10 mouse cellular contexts compared by ENCODE assay signal in genomic region chr10:111183634-111184270, GRCm38 (mm10). TPM values are rescaled to one million over a fixed set of nuclear protein-coding genes. Genes with fewer than 3 reads are reported as not detected.
DNase-seq lines count a peak whose midpoint lies in the region; ATAC-seq and TF ChIP-seq lines count a peak whose summit lies in the region.
"Had no signal": no experiment of that assay in that cellular context is flagged by ENCODE, and none has a peak within 500 bp of the region (broad histone marks: within the 10 kb centered on the region; RNA-seq: fewer than 3 reads in every experiment).

No protein-coding gene starts in this region.

- no peak overlapping the region for H3K4me3 ChIP-seq in heart, embryonic 11.5 days (ENCODE audit: low read depth, low read length)
- no peak overlapping the region for H3K4me3 ChIP-seq in limb, embryonic 14.5 days (replicated peaks; ENCODE audit: low read length)

- H3K9ac ChIP-seq in heart, embryonic 11.5 days (ENCODE audit: low read depth, low read length) = no peak overlapping the region
- H3K9ac ChIP-seq in limb, embryonic 14.5 days (ENCODE audit: low read depth, low read length, severe bottlenecking) = no peak overlapping the region

- no peaks in the 10 kb centered on the region for H3K27me3 ChIP-seq in heart, embryonic 11.5 days (ENCODE audit: control insufficient read depth, insufficient read depth, low read length)
- H3K27me3 ChIP-seq in limb, embryonic 14.5 days (ENCODE audit: control insufficient read depth, insufficient read depth, low read length) = no peaks in the 10 kb centered on the region

- no peak for DNase-seq in heart, adult 8-10 months (ENCODE audit: low spot score)
- peak; percentile 34 for DNase-seq in right cerebral cortex, postnatal 14 days
- no peak for DNase-seq in right cerebral cortex, postnatal 36 days (ENCODE audit: low spot score in 2 of 2)
- peak; percentile 57 to 79 for DNase-seq in cerebellum, postnatal 25 days
- DNase-seq in limb, embryonic 14.5 days (ENCODE audit: low spot score) = peak; percentile 43
- no peak for DNase-seq in frontal cortex, adult 2 months (ENCODE audit: extremely low spot score in 1 of 2, low spot score in 1 of 2)
- DNase-seq: adrenal gland, postnatal 14 days; thymus, postnatal 36 days had no signal

- H3K27ac ChIP-seq in heart, embryonic 11.5 days (ENCODE audit: low read depth, low read length) = peak overlapping the region; percentile 62
- no peak overlapping the region for H3K27ac ChIP-seq in limb, embryonic 14.5 days (replicated peaks; ENCODE audit: low read depth, low read length)

- peak overlapping the region; percentile 37 for H3K4me2 ChIP-seq in heart, embryonic 11.5 days
- no peak overlapping the region for H3K4me2 ChIP-seq in limb, embryonic 14.5 days (replicated peaks; ENCODE audit: low read depth, low read length, severe bottlenecking)

- no peaks in the 10 kb centered on the region for H3K9me3 ChIP-seq in heart, embryonic 11.5 days (replicated peaks; ENCODE audit: control insufficient read depth, low read length)
- no peaks in the 10 kb centered on the region for H3K9me3 ChIP-seq in limb, embryonic 14.5 days (ENCODE audit: control insufficient read depth, low read length)

- WGBS in heart, embryonic 11.5 days (ENCODE audit: insufficient replicate concordance) = 49% methylated on average over 7 of the region's 7 CpGs
- 75% methylated on average over 7 of the region's 7 CpGs for WGBS in limb, embryonic 14.5 days

- no peak for TF ChIP-seq POLR2A in limb, embryonic 14.5 days (IDR thresholded peaks at IDR 0.05; ENCODE audit: borderline replicate concordance, extremely low read depth, insufficient read depth, insufficient read length)

- peaks cover 41% of the 10 kb centered on the region for H3K4me1 ChIP-seq in heart, embryonic 11.5 days (ENCODE audit: control insufficient read depth, insufficient read depth, low read length)
- peaks cover 9% of the 10 kb centered on the region; the same call in 1 of the 2 replicates for H3K4me1 ChIP-seq in limb, embryonic 14.5 days (ENCODE audit: control insufficient read depth, insufficient read depth, low read length)

- ATAC-seq in heart, embryonic 11.5 days (replicated peaks; ENCODE audit: insufficient number of reproducible peaks, low FRiP score, low TSS enrichment) = 0 out of 2 replicates have a peak, but pooled peaks have one; percentile 19
- no peak for ATAC-seq in limb, embryonic 14.5 days (ENCODE audit: low FRiP score, low read depth)
- ATAC-seq: lung, postnatal 0 days had no signal

- H3K36me3 ChIP-seq in heart, embryonic 11.5 days (ENCODE audit: control insufficient read depth, insufficient read depth, low read length) = no peaks in the 10 kb centered on the region
- no peaks in the 10 kb centered on the region for H3K36me3 ChIP-seq in limb, embryonic 14.5 days (ENCODE audit: control insufficient read depth, insufficient read depth, low read length)

RNA-seq across cellular contexts. Expression of gene Osbpl8, which starts 19.2 kb away (rescaled TPM):
- polyA plus RNA-seq in heart, embryonic 11.5 days (2014; fragmentation: Nextera tagmentation; extraction: Ambion mirVana) = 20.5 and 21.1 TPM in 2 replicates
- total RNA-seq in heart, adult 8-10 months (2022) = 10 to 100 TPM; 73.3 to 89.1 (median 83.0) TPM
- 10.4 and 11.4 TPM in 2 replicates for polyA plus RNA-seq in limb, embryonic 14.5 days (2012; rRNA removed)
- polyA plus RNA-seq in limb, embryonic 14.5 days (2014; fragmentation: Nextera tagmentation; extraction: Ambion mirVana) = 9.0 and 10.8 TPM in 2 replicates
- 28.5 and 31.3 TPM in 2 replicates for polyA plus RNA-seq in frontal cortex, adult 2 months (2012; rRNA removed)

Comparison
In these comparisons a context has a peak if more than half of its experiments do, and no peak if none do; other contexts are left out.
1. DNase-seq: peak in right cerebral cortex, postnatal 14 days (single experiment), cerebellum, postnatal 25 days (2 of 2) and limb, embryonic 14.5 days (single experiment); none in heart, adult 8-10 months (single experiment), right cerebral cortex, postnatal 36 days (0 of 2) and frontal cortex, adult 2 months (0 of 2).